Mouse (Mus musculus) heart, embryonic 10.5 days (tissue): ENCODE results near the gene Eef1a2. TPM values are rescaled to one million over a fixed set of nuclear protein-coding genes. Genes with fewer than 3 reads are reported as not detected.

Experiments used
- DNase-seq: peaks from one replicate; pipeline ENCODE4 v3.0.0-alpha.2; 2017; ENCODE audit warnings: low spot score
- H3K27ac ChIP-seq: fragments of 300-500 bp; sonication (generic); 2 replicates; pipeline ENCODE4 v1.5.1; 2016; ENCODE audit warnings: mild to moderate bottlenecking
- H3K27me3 ChIP-seq: fragments of 300-500 bp; sonication (generic); 2 replicates; pipeline ENCODE4 v1.6.1; 2016; ENCODE audit warnings: mild to moderate bottlenecking; ENCODE audit not compliant: poor library complexity, insufficient read depth, severe bottlenecking
- H3K36me3 ChIP-seq: fragments of 300-500 bp; sonication (generic); 2 replicates; pipeline ENCODE4 v1.6.1; 2016; ENCODE audit warnings: mild to moderate bottlenecking, moderate library complexity
- H3K4me1 ChIP-seq: fragments of 300-500 bp; sonication (generic); 2 replicates; pipeline ENCODE4 v1.6.1; 2016; ENCODE audit warnings: mild to moderate bottlenecking
- H3K4me3 ChIP-seq: fragments of 300-500 bp; sonication (generic); 2 replicates; pipeline ENCODE4 v1.5.1; 2016; ENCODE audit warnings: mild to moderate bottlenecking, moderate library complexity
- H3K9me3 ChIP-seq: fragments of 300-500 bp; sonication (generic); 2 replicates; pipeline ENCODE4 v1.6.1; 2016; ENCODE audit warnings: mild to moderate bottlenecking, moderate library complexity
- WGBS: fragments of 180-500 bp; shearing (Covaris S2); methylation state at CpG from one replicate; pipeline ENCODE4 v1.1.7; 2016; 5-methylcytosine and 5-hydroxymethylcytosine counted together
- polyA plus RNA-seq: library from polyadenylated mRNA; unstranded; fragments of >200 nt; fragmentation: Nextera tagmentation; extraction: Ambion mirVana; gene quantifications from 2 replicates; pipeline ENCODE4 v1.2.1, GENCODE M21; 2016

Gene Eef1a2
- polyA plus RNA-seq, 1 experiment from 2014 or later: 0.95 TPM

DNA sequence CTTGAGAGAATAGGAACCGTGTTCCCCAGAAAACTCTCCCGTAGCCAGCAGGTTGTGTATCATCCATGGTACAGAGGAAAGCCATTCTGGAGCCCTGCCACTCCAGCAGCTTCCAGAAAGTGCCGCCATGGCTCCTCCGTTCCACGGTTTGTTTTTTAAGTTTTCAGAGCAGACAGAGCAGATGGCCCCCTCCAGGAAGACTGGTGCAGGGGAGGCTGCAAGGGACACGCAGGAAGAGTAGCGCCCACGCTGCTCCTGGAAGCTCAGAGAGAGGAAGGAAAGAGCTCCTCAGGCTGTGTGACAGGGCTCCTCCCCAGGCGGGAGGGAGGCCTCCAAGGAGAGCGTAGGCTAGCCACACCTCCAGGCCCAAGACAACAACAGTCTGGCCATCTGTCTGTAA is 36.9 kb downstream of the Eef1a2 start:
- no peaks in the 10 kb centered on the region for H3K36me3 ChIP-seq
- DNase-seq: no peak
- H3K9me3 ChIP-seq: no peaks in the 10 kb centered on the region
- 23% methylated on average over 10 of the region's 10 CpGs for WGBS
- no peaks in the 10 kb centered on the region for H3K4me1 ChIP-seq
- peaks cover 33% of the 10 kb centered on the region for H3K27me3 ChIP-seq
- no peak overlapping the region for H3K27ac ChIP-seq
- no peak overlapping the region for H3K4me3 ChIP-seq

DNA sequence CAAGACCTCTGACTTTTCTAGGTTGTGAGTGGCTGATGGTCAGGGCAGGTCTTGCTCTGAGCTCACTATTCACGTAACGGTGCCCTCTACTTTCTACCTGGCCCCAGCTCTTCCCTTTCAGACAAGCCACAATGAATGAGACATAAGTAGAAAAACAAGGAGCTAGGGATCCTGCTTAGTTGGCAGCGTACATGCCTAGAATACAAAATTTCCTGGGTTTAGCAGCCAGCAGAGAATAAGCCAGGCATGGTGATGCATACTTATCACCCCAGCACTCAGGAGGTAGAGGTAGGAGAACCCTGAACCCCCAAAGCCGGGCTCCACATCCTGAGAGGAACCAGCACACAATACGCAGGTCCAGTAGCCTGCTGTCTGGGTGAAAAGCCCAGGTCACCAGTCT is 40.4 kb downstream of the Eef1a2 start:
- Histone ChIP-seq H3K4me1 (no peaks in the 10 kb centered on the region), H3K27ac (no peak overlapping the region), H3K36me3 (no peaks in the 10 kb centered on the region), H3K4me3 (no peak overlapping the region), H3K9me3 (no peaks in the 10 kb centered on the region), H3K27me3 (peaks cover 43% of the 10 kb centered on the region)
- WGBS: 79% methylated on average over 5 of the region's 5 CpGs
- no peak for DNase-seq

- Histone ChIP-seq H3K9me3 (no peaks in the 10 kb centered on the region), H3K4me1 (no peaks in the 10 kb centered on the region), H3K27me3 (peaks cover 36% of the 10 kb centered on the region), H3K36me3 (no peaks in the 10 kb centered on the region), H3K4me3 (no peak overlapping the region), H3K27ac (no peak overlapping the region)
- 68% methylated on average over 3 of the region's 3 CpGs for WGBS
- DNase-seq: no peak
Measured at GRCm38 (mm10) chr2:181115367-181115766, 41.4 kb downstream of the Eef1a2 start.

- WGBS: 67% methylated on average over 8 of the region's 8 CpGs
- Histone ChIP-seq H3K4me3 (no peak overlapping the region), H3K4me1 (no peaks in the 10 kb centered on the region), H3K36me3 (no peaks in the 10 kb centered on the region), H3K9me3 (no peaks in the 10 kb centered on the region), H3K27me3 (peaks cover 36% of the 10 kb centered on the region), H3K27ac (no peak overlapping the region)
- no peak for DNase-seq
Measured at GRCm38 (mm10) chr2:181113762-181114361, 43.0 kb downstream of the Eef1a2 start.

DNA sequence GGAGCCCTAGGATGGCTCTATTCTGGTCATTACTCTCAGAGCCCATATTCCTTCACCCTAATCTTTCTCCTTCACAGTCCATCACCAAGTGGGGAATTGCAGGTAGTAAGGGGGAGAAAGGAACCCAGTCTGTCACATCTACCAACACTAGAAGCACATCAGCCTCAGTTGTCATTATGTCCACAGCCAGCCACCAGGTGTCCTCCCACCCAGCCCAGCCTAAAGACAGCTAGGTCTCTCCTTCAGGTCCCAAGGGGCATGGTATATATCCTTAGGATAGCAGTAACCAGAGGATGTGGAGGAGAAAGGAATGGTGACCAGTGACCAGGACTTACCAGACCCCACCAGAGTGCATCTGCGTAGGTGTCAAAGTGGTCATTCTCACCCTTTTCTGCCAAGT is 45.1 kb downstream of the Eef1a2 start:
- H3K27me3 ChIP-seq: peaks cover 33% of the 10 kb centered on the region
- no peak overlapping the region for H3K4me3 ChIP-seq

DNA sequence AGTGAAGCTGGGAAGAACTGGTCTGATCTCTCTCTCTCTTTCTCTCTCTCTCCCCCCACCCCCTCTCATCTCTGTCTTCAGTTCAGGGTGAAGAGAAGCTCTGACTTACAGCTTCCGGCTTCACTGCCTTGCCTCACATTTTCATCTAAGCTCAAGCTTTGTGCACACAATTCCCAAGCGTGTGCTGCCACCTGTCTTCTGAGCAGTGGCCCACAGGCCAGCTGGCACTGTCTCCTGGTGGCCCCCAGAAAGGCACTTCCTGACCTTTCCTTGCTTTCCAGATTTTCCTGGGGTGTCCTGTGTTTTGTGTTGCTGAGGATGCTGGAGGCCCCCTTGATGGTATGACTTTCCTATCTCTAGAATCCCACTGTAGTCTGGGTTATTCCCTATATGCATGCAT is 52.7 kb downstream of the Eef1a2 start:
- no peak overlapping the region for H3K4me3 ChIP-seq
- no peaks in the 10 kb centered on the region for H3K4me1 ChIP-seq
- DNase-seq: no peak
- 58% methylated on average over 2 of the region's 2 CpGs for WGBS
- no peaks in the 10 kb centered on the region for H3K36me3 ChIP-seq
- no peaks in the 10 kb centered on the region for H3K9me3 ChIP-seq
- peaks cover 30% of the 10 kb centered on the region for H3K27me3 ChIP-seq
- no peak overlapping the region for H3K27ac ChIP-seq

More for the DNA sequence above, 45.1 kb downstream of the Eef1a2 start:
- Histone ChIP-seq H3K36me3 (no peaks in the 10 kb centered on the region), H3K27ac (no peak overlapping the region), H3K9me3 (no peaks in the 10 kb centered on the region), H3K4me1 (no peaks in the 10 kb centered on the region)
- no peak for DNase-seq
- WGBS: 73% methylated on average over 1 of the region's 1 CpGs

GRCm38 (mm10) chr2:181102161-181102560 is 54.7 kb downstream of the Eef1a2 start:
- no peak for DNase-seq
- H3K4me1 ChIP-seq: no peaks in the 10 kb centered on the region
- no peak overlapping the region for H3K27ac ChIP-seq
- H3K36me3 ChIP-seq: no peaks in the 10 kb centered on the region
- no peaks in the 10 kb centered on the region for H3K9me3 ChIP-seq
- no peak overlapping the region for H3K4me3 ChIP-seq
- WGBS: 47% methylated on average over 2 of the region's 2 CpGs
- H3K27me3 ChIP-seq: peaks cover 30% of the 10 kb centered on the region

DNA sequence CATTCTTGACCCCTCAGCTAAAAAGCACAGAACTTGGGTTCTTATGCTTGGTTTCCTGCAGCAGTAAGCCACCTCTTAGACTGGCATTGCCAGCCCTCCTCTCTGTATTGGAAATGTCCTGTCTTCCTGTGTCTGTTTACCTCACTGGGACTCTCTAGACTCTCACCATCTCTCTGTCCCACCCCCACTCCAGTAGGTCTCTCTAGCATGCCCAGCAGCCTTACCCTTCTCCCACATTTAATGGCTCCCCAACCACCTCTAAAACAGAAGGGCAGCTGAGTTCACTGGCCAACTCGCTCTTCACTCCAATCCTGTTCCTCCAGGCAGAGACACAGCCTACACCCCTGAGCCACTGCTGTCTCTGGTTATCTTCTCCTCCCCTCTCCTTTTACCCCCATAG is 55.2 kb downstream of the Eef1a2 start:
- Histone ChIP-seq H3K9me3 (no peaks in the 10 kb centered on the region), H3K27ac (no peak overlapping the region), H3K4me1 (no peaks in the 10 kb centered on the region), H3K36me3 (no peaks in the 10 kb centered on the region), H3K27me3 (peaks cover 35% of the 10 kb centered on the region), H3K4me3 (no peak overlapping the region)
- no peak for DNase-seq
- 72% methylated on average over 1 of the region's 1 CpGs for WGBS

GRCm38 (mm10) chr2:181100087-181100486 is 56.7 kb downstream of the Eef1a2 start:
- Histone ChIP-seq H3K27ac (no peak overlapping the region), H3K4me3 (no peak overlapping the region), H3K4me1 (no peaks in the 10 kb centered on the region), H3K27me3 (peaks cover 51% of the 10 kb centered on the region), H3K36me3 (no peaks in the 10 kb centered on the region), H3K9me3 (no peaks in the 10 kb centered on the region)
- WGBS: 80% methylated on average over 2 of the region's 2 CpGs
- no peak for DNase-seq

Other genes starting within 250 kb of the Eef1a2 start
- gene Ythdf1, start 236.1 kb downstream of the Eef1a2 start, polyA plus RNA-seq: 42.3 and 43.9 TPM in 2 replicates
- 0.09 TPM in 1 of 2 replicates, not detected in the other for gene Birc7, start 228.0 kb downstream of the Eef1a2 start, polyA plus RNA-seq
- gene Nkain4, start 202.3 kb downstream of the Eef1a2 start, polyA plus RNA-seq: 19.3 and 24.4 TPM in 2 replicates
- 101 and 104 TPM in 2 replicates for gene Arfgap1, start 189.8 kb downstream of the Eef1a2 start, polyA plus RNA-seq
- 0.11 and 0.20 TPM in 2 replicates for gene Col20a1, start 170.5 kb downstream of the Eef1a2 start, polyA plus RNA-seq
- 0.17 and 1.3 TPM in 2 replicates for gene Chrna4, start 113.5 kb downstream of the Eef1a2 start, polyA plus RNA-seq
- 0.07 and 0.50 TPM in 2 replicates for gene Kcnq2, start 21.7 kb downstream of the Eef1a2 start, polyA plus RNA-seq
- gene Ppdpf, start 30.2 kb upstream of the Eef1a2 start, polyA plus RNA-seq: 172 and 240 TPM in 2 replicates
- gene Ptk6, start 45.8 kb upstream of the Eef1a2 start, polyA plus RNA-seq: not detected in 2 replicates
- gene Srms, start 56.2 kb upstream of the Eef1a2 start, polyA plus RNA-seq: 0.11 and 0.79 TPM in 2 replicates
- gene Fndc11, start 63.0 kb upstream of the Eef1a2 start, polyA plus RNA-seq: not detected in 2 replicates
- 1.1 and 1.3 TPM in 2 replicates for gene Helz2, start 85.0 kb upstream of the Eef1a2 start, polyA plus RNA-seq
- 13.1 and 13.2 TPM in 2 replicates for gene Gmeb2, start 131.0 kb upstream of the Eef1a2 start, polyA plus RNA-seq
- 0.37 and 1.0 TPM in 2 replicates for gene Stmn3, start 157.5 kb upstream of the Eef1a2 start, polyA plus RNA-seq
- 46.0 and 50.6 TPM in 2 replicates for gene Rtel1, start 162.7 kb upstream of the Eef1a2 start, polyA plus RNA-seq
- gene Zgpat, start 207.9 kb upstream of the Eef1a2 start, polyA plus RNA-seq: 36.9 and 38.0 TPM in 2 replicates
- gene Arfrp1, start 208.4 kb upstream of the Eef1a2 start, polyA plus RNA-seq: 64.1 and 65.6 TPM in 2 replicates
- 16.5 and 20.5 TPM in 2 replicates for gene Lime1, start 223.1 kb upstream of the Eef1a2 start, polyA plus RNA-seq